Comparison of ENCODE assay signal across 23 mouse cellular contexts in the genomic region with DNA sequence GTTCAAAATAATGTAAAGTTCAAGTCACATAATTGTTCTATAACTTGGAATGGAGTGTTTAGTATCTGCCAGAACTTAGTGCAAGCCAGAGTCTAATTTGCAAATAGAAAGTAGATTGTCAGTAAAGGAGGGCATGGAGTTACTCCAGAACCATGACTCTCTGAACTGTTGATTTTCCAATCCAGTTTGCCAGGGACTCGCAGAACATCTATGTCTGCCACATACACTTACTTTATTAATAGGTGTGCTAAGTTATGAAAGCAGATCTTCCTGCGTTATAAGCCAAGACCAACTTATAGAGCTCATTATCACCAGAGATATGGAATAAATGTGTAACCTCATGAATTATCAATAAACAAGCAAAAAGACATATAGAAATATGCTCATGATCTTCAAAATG.
"Had no signal": no experiment of that assay in that cellular context is flagged by ENCODE, and none has a peak within 500 bp of the region (broad histone marks: within the 10 kb centered on the region; RNA-seq: fewer than 3 reads in every experiment).

No protein-coding gene starts in this region.

- H3K9me3 ChIP-seq: heart, embryonic 13.5 days; heart, embryonic 15.5 days; hindbrain, embryonic 13.5 days; hindbrain, embryonic 15.5 days; kidney, embryonic 15.5 days; limb, embryonic 13.5 days; limb, embryonic 15.5 days; liver, embryonic 12.5 days had no signal

- H3K27ac ChIP-seq: heart, embryonic 13.5 days; heart, embryonic 15.5 days; hindbrain, embryonic 13.5 days; hindbrain, embryonic 15.5 days; hindbrain, postnatal 0 days; kidney, embryonic 15.5 days; kidney, postnatal 0 days; limb, embryonic 15.5 days; liver, embryonic 12.5 days; liver, embryonic 14.5 days had no signal

- H3K4me1 ChIP-seq: hindbrain, embryonic 13.5 days; hindbrain, embryonic 15.5 days; kidney, embryonic 15.5 days; liver, embryonic 12.5 days had no signal

- DNase-seq: forebrain, postnatal 0 days; gastrocnemius, postnatal 25 days; heart, adult 18-20 months; heart, postnatal 14 days; heart, postnatal 36 days; kidney, adult 11 months; kidney, adult 2 months; kidney, adult 9 months; kidney, postnatal 14 days; kidney, postnatal 36 days; layer of hippocampus, postnatal 36 days; left cerebral cortex, postnatal 4 days had no signal

- H3K27me3 ChIP-seq: heart, embryonic 13.5 days; heart, embryonic 15.5 days; hindbrain, embryonic 13.5 days; hindbrain, embryonic 15.5 days; kidney, embryonic 15.5 days; limb, embryonic 13.5 days; limb, embryonic 15.5 days; liver, embryonic 12.5 days had no signal

- H3K4me3 ChIP-seq: heart, embryonic 13.5 days; heart, embryonic 15.5 days; hindbrain, embryonic 13.5 days; hindbrain, embryonic 15.5 days; kidney, embryonic 15.5 days; limb, embryonic 13.5 days; limb, embryonic 15.5 days; liver, embryonic 12.5 days had no signal

- H3K36me3 ChIP-seq: heart, embryonic 13.5 days; heart, embryonic 15.5 days; hindbrain, embryonic 13.5 days; hindbrain, embryonic 15.5 days; kidney, embryonic 15.5 days; limb, embryonic 13.5 days; limb, embryonic 15.5 days; liver, embryonic 12.5 days had no signal
